Mouse (Mus musculus) CD4-positive, CD25-positive, alpha-beta regulatory T cell, adult 4 months (primary cell): Measurements from ENCODE around the gene Mctp1. TPM values are rescaled to one million over a fixed set of nuclear protein-coding genes. Genes with fewer than 3 reads are reported as not detected.
"Not testable (repeated sequence)": the region's sequence is repeated elsewhere in the genome, so short reads cannot be mapped to it uniquely, and the experiment has no call there.

Experiments used
- ATAC-seq: one replicate; pipeline ENCODE4 v1.8.0; 2017
- polyA plus RNA-seq, 2 experiments: library from polyadenylated mRNA; unstranded; fragments of 100-300 nt; shearing (Covaris generic); gene quantifications; one replicate each; pipeline ENCODE4 v1.2.1; 2017

Mctp1 gene
- polyA plus RNA-seq, result 10 to 100 TPM; 15.1 to 15.7 TPM

- no peak for ATAC-seq
These were observed at the start of gene Mctp1 for GRCm38 (mm10) chr13:76383972-76384663. Mctp1 (plus strand) TSS chr13:76384535.

- not testable (repeated sequence) for ATAC-seq
These were observed 38.4 kb upstream of the Mctp1 start for GRCm38 (mm10) chr13:76345941-76346340.

GRCm38 (mm10) chr13:76358720-76359119 lies 25.6 kb upstream of the Mctp1 start:
- no peak for ATAC-seq

- no peak for ATAC-seq
These were observed 515 bp downstream of the Mctp1 start for GRCm38 (mm10) chr13:76384664-76385435.

GRCm38 (mm10) chr13:76388615-76389014 lies 4.3 kb downstream of the Mctp1 start:
- ATAC-seq, result no peak

- no peak for ATAC-seq
These were observed 7.6 kb downstream of the Mctp1 start for GRCm38 (mm10) chr13:76391920-76392319.

GRCm38 (mm10) chr13:76393106-76393505 lies 8.8 kb downstream of the Mctp1 start:
- no peak for ATAC-seq

GRCm38 (mm10) chr13:76395906-76396305 lies 11.6 kb downstream of the Mctp1 start:
- ATAC-seq, result no peak

GRCm38 (mm10) chr13:76409296-76409695 lies 25.0 kb downstream of the Mctp1 start:
- ATAC-seq, result no peak

GRCm38 (mm10) chr13:76410665-76411064 lies 26.3 kb downstream of the Mctp1 start:
- ATAC-seq, result no peak

GRCm38 (mm10) chr13:76415346-76415745 lies 31.0 kb downstream of the Mctp1 start:
- ATAC-seq, result no peak

GRCm38 (mm10) chr13:76420111-76420510 lies 35.8 kb downstream of the Mctp1 start:
- no peak for ATAC-seq

- no peak for ATAC-seq
These were observed 36.7 kb downstream of the Mctp1 start for GRCm38 (mm10) chr13:76421075-76421474.

GRCm38 (mm10) chr13:76422124-76422523 lies 37.8 kb downstream of the Mctp1 start:
- ATAC-seq, result no peak

GRCm38 (mm10) chr13:76429456-76429855 lies 45.1 kb downstream of the Mctp1 start:
- no peak for ATAC-seq

GRCm38 (mm10) chr13:76429927-76430326 lies 45.6 kb downstream of the Mctp1 start:
- no peak for ATAC-seq

- ATAC-seq, result no peak
These were observed 47.6 kb downstream of the Mctp1 start for GRCm38 (mm10) chr13:76431946-76432345.

GRCm38 (mm10) chr13:76433438-76433837 lies 49.1 kb downstream of the Mctp1 start:
- ATAC-seq, result no peak

- ATAC-seq, result no peak
These were observed 52.1 kb downstream of the Mctp1 start for GRCm38 (mm10) chr13:76436426-76436825.

- ATAC-seq, result no peak
These were observed 54.4 kb downstream of the Mctp1 start for GRCm38 (mm10) chr13:76438765-76439164.

GRCm38 (mm10) chr13:76446059-76446458 lies 61.7 kb downstream of the Mctp1 start:
- ATAC-seq, result no peak

GRCm38 (mm10) chr13:76447528-76447927 lies 63.2 kb downstream of the Mctp1 start:
- ATAC-seq, result no peak

- ATAC-seq, result not testable (repeated sequence)
These were observed 67.2 kb downstream of the Mctp1 start for GRCm38 (mm10) chr13:76451526-76451925.

GRCm38 (mm10) chr13:76481601-76482000 lies 97.3 kb downstream of the Mctp1 start:
- ATAC-seq, result no peak
